Mouse (Mus musculus) lung, embryonic 14.5 days (tissue): ENCODE measurements around the gene Brd1. TPM values are rescaled to one million over a fixed set of nuclear protein-coding genes. Genes with fewer than 3 reads are reported as not detected.

Experiments used
- ATAC-seq: fragments of 200-750 bp; cut with Nextera tagmentation; 2 replicates; pipeline ENCODE4 v1.8.0; 2017; ENCODE audit warnings: mild to moderate bottlenecking, moderate TSS enrichment, moderate library complexity; ENCODE audit not compliant: insufficient read depth
- DNase-seq: peaks from one replicate; pipeline ENCODE4 v3.0.0-alpha.2; 2015
- H3K27ac ChIP-seq: fragments of 300-500 bp; sonication (generic); 2 replicates; pipeline ENCODE4 v1.5.1; 2014; ENCODE audit warnings: low read depth, mild to moderate bottlenecking, moderate library complexity
- H3K27me3 ChIP-seq: fragments of 300-500 bp; sonication (generic); 2 replicates; pipeline ENCODE4 v1.6.1; 2014; ENCODE audit warnings: low read length, control low read depth; ENCODE audit not compliant: insufficient read depth
- H3K36me3 ChIP-seq: fragments of 300-500 bp; sonication (generic); 2 replicates; pipeline ENCODE4 v1.6.1; 2014; ENCODE audit warnings: control low read depth; ENCODE audit not compliant: insufficient read depth
- H3K4me1 ChIP-seq: fragments of 300-500 bp; sonication (generic); 2 replicates; pipeline ENCODE4 v1.6.1; 2014; ENCODE audit warnings: antibody characterized with exemption, control low read depth; ENCODE audit not compliant: insufficient read depth
- H3K4me2 ChIP-seq: fragments of 300-500 bp; sonication (generic); 2 replicates; pipeline ENCODE4 v1.6.1; 2014; ENCODE audit warnings: mild to moderate bottlenecking
- H3K4me3 ChIP-seq: fragments of 300-500 bp; sonication (generic); 2 replicates; pipeline ENCODE4 v1.5.1; 2014; ENCODE audit warnings: low read depth, low read length
- H3K9ac ChIP-seq: fragments of 300-500 bp; sonication (generic); 2 replicates; pipeline ENCODE4 v1.6.1; 2014
- H3K9me3 ChIP-seq: fragments of 300-500 bp; sonication (generic); 2 replicates; pipeline ENCODE4 v1.6.1; 2016; ENCODE audit warnings: low read depth, low read length, control low read depth
- CTCF ChIP-seq: IDR thresholded peaks from 2 replicates; pipeline ENCODE4 v1.5.1; 2016; ENCODE audit warnings: antibody characterized with exemption, low read depth
- WGBS: fragments of 180-500 bp; shearing (Covaris S2); extraction: QIAGEN DNeasy Blood & Tissue Kit; methylation state at CpG from one replicate; pipeline ENCODE4 v1.1.7; 2014; 5-methylcytosine and 5-hydroxymethylcytosine counted together
- polyA plus RNA-seq: library from polyadenylated mRNA; unstranded; fragments of >200 nt; fragmentation: Nextera tagmentation; extraction: Ambion mirVana; gene quantifications from 2 replicates; pipeline ENCODE4 v1.2.1, GENCODE M21; 2014

Gene Brd1
- polyA plus RNA-seq, 1 experiment from 2014 or later = 23.1 TPM

DNA sequence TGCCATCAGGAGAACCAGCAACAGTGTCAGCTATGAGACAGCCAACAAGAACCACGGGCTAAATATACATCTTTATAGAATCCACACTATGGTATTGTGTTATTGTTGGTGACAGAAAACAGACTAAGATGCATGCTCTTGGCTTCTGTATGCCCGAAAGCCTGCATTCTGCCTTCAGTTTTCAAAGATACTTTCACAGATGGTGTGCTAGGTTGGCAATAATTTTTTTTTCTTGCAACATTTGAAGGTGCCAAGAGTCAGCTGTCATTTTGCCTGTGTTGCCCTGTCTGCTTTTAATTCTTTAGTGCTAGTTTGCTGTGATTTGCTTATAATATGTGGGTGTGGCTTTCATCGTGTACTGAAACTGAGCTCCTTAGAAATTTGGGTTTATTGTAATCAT, 66.4 kb downstream of the Brd1 start:
- H3K9me3 ChIP-seq = no peaks in the 10 kb centered on the region
- no peak overlapping the region for H3K27ac ChIP-seq
- WGBS = 74% methylated on average over 3 of the region's 3 CpGs
- ATAC-seq (no peak), DNase-seq (no peak)
- H3K4me2 ChIP-seq = no peak overlapping the region
- H3K4me1 ChIP-seq = no peaks in the 10 kb centered on the region
- TF ChIP-seq CTCF = no peak
- H3K9ac ChIP-seq = no peak overlapping the region
- no peaks in the 10 kb centered on the region for H3K36me3 ChIP-seq
- no peaks in the 10 kb centered on the region for H3K27me3 ChIP-seq
- H3K4me3 ChIP-seq = no peak overlapping the region

GRCm38 (mm10) chr15:88665846-88666245, 68.2 kb downstream of the Brd1 start:
- no peak overlapping the region for H3K4me3 ChIP-seq
- WGBS = 67% methylated on average over 4 of the region's 4 CpGs
- DNase-seq (no peak), ATAC-seq (no peak)
- H3K9ac ChIP-seq = no peak overlapping the region
- H3K27ac ChIP-seq = no peak overlapping the region
- H3K36me3 ChIP-seq = no peaks in the 10 kb centered on the region
- H3K9me3 ChIP-seq = no peaks in the 10 kb centered on the region
- no peak overlapping the region for H3K4me2 ChIP-seq
- H3K4me1 ChIP-seq = no peaks in the 10 kb centered on the region
- no peak for TF ChIP-seq CTCF
- H3K27me3 ChIP-seq = no peaks in the 10 kb centered on the region

DNA sequence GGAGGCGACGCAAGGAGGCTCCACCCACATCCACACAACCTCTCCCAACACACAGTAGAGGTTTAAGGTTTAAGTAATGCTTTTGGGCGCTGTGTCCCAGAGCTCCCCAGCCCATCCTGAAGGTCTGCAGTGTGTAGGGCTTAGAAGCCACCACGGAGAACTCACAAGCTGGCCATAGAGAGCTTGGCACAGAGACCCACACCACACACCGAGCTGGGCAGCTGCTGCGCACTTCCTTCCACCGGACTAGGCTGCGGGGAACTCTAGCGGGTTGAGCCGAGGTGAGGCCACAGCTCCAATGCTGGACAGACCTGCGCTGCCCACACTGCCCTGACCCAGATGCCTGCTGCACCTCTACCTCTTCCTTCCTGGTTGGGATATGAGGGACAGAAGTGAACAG, 71.0 kb downstream of the Brd1 start:
- TF ChIP-seq CTCF = no peak
- WGBS = 33% methylated on average over 11 of the region's 11 CpGs
- DNase-seq = no peak
- Histone ChIP-seq H3K4me1 (no peaks in the 10 kb centered on the region), H3K4me3 (no peak overlapping the region), H3K27me3 (no peaks in the 10 kb centered on the region), H3K9me3 (no peaks in the 10 kb centered on the region), H3K36me3 (no peaks in the 10 kb centered on the region), H3K27ac (no peak overlapping the region), H3K4me2 (no peak overlapping the region), H3K9ac (no peak overlapping the region)
- no peak for ATAC-seq

GRCm38 (mm10) chr15:88662111-88662850, 71.8 kb downstream of the Brd1 start:
- peak; percentile 78 for TF ChIP-seq CTCF
- Histone ChIP-seq H3K4me1 (no peaks in the 10 kb centered on the region), H3K36me3 (no peaks in the 10 kb centered on the region), H3K27ac (no peak overlapping the region), H3K27me3 (no peaks in the 10 kb centered on the region), H3K4me3 (no peak overlapping the region), H3K4me2 (0 out of 2 replicates have a peak overlapping the region, but pooled peaks have one; percentile 10), H3K9me3 (no peaks in the 10 kb centered on the region), H3K9ac (no peak overlapping the region)
- no peak for ATAC-seq
- DNase-seq = peak; percentile 77
- 7% methylated on average over 22 of the region's 22 CpGs for WGBS

- DNase-seq (no peak), ATAC-seq (no peak)
- no peak overlapping the region for H3K27ac ChIP-seq
- no peaks in the 10 kb centered on the region for H3K4me1 ChIP-seq
- no peak overlapping the region for H3K4me2 ChIP-seq
- WGBS = 70% methylated on average over 3 of the region's 3 CpGs
- TF ChIP-seq CTCF = no peak
- H3K4me3 ChIP-seq = no peak overlapping the region
- no peaks in the 10 kb centered on the region for H3K36me3 ChIP-seq
- H3K9ac ChIP-seq = no peak overlapping the region
- no peaks in the 10 kb centered on the region for H3K27me3 ChIP-seq
- H3K9me3 ChIP-seq = no peaks in the 10 kb centered on the region
Observed at GRCm38 (mm10) chr15:88661654-88662053, 72.4 kb downstream of the Brd1 start.

DNA sequence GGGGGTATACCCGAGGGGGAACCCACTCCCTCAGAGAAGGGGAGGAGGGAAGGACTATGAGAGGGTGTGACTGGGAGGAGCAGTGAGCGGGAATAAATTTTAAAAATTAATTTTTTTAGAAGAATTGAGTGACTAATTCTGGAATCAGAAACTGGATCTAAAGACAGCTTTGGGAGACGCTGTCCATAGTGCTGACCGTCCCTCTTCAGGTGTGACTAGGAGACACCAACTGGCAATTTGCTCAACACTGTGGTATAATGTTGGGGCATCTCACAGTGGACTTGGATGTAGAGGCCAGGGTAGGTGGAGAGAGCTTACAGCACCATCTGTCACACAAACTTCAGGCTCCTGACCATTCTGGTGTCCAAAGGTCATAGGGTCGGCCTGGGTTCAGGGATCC, 82.0 kb downstream of the Brd1 start:
- ATAC-seq (no peak), DNase-seq (peak; percentile 57)
- no peaks in the 10 kb centered on the region for H3K4me1 ChIP-seq
- no peak overlapping the region for H3K4me3 ChIP-seq
- 39% methylated on average over 5 of the region's 5 CpGs for WGBS
- H3K9ac ChIP-seq = no peak overlapping the region
- no peaks in the 10 kb centered on the region for H3K9me3 ChIP-seq
- no peaks in the 10 kb centered on the region for H3K27me3 ChIP-seq
- no peak overlapping the region for H3K4me2 ChIP-seq
- no peak overlapping the region for H3K27ac ChIP-seq
- TF ChIP-seq CTCF = no peak
- no peaks in the 10 kb centered on the region for H3K36me3 ChIP-seq

DNA sequence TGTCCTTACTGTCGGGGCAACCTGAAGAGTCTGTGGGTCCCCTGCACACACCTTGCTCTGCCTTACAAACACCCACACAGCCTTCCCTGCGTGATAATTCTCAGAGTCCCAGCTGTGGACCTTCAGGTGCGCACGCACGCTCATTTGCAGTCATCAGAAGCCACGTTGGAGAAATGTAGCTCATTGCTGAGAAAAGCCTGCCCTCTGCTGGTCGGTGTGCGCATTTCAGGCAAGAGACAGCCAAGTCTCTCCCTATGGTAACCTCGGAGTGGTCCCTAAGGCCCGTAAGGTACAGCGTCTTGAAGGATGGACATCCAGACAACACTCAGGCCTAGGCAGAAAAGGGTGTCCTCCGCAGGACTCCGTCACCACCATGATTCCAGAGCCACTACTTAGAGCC, 83.0 kb downstream of the Brd1 start:
- Histone ChIP-seq H3K4me3 (no peak overlapping the region), H3K9me3 (no peaks in the 10 kb centered on the region), H3K4me1 (no peaks in the 10 kb centered on the region), H3K36me3 (no peaks in the 10 kb centered on the region), H3K27ac (no peak overlapping the region), H3K9ac (no peak overlapping the region), H3K4me2 (no peak overlapping the region), H3K27me3 (no peaks in the 10 kb centered on the region)
- ATAC-seq (no peak), DNase-seq (peak; percentile 79)
- WGBS = 24% methylated on average over 13 of the region's 13 CpGs
- TF ChIP-seq CTCF = peak; percentile 88

Other genes starting within 250 kb of the Brd1 start
- gene Zdhhc25, start 133.9 kb downstream of the Brd1 start, polyA plus RNA-seq = not detected in 2 replicates
- 23.1 and 23.2 TPM in 2 replicates for gene Zbed4, start 17.4 kb upstream of the Brd1 start, polyA plus RNA-seq
- gene Alg12, start 85.1 kb upstream of the Brd1 start, polyA plus RNA-seq = 13.3 and 15.0 TPM in 2 replicates
- 93.8 and 97.9 TPM in 2 replicates for gene Creld2, start 85.4 kb upstream of the Brd1 start, polyA plus RNA-seq
- gene Pim3, start 128.0 kb upstream of the Brd1 start, polyA plus RNA-seq = 48.6 TPM in 2 replicates
- gene Ttll8, start 220.2 kb upstream of the Brd1 start, polyA plus RNA-seq = not detected in 2 replicates
- not detected in 2 replicates for gene Mlc1, start 244.8 kb upstream of the Brd1 start, polyA plus RNA-seq
- 0.89 TPM in 1 of 2 replicates, not detected in the other for gene Mov10l1, start 248.7 kb upstream of the Brd1 start, polyA plus RNA-seq